Mouse (Mus musculus) liver, embryonic 14.5 days (tissue): ENCODE results near the gene Mmgt2. TPM values are rescaled to one million over a fixed set of nuclear protein-coding genes. Genes with fewer than 3 reads are reported as not detected.

ENCODE experiments used
- ATAC-seq: fragments of 200-750 bp; cut with Nextera tagmentation; 2 replicates; pipeline ENCODE4 v1.8.0; 2017; ENCODE audit warnings: moderate number of reproducible peaks, mild to moderate bottlenecking, moderate library complexity; ENCODE audit not compliant: insufficient read depth
- DNase-seq, 3 experiments: peaks; one replicate each; pipeline ENCODE4 v3.0.0-alpha.2; 2012 to 2013; ENCODE audit warnings: low read depth in 3 of 3, low spot score in 3 of 3
- H3K27ac ChIP-seq: fragments of 300-500 bp; sonication (generic); 2 replicates; pipeline ENCODE4 v1.5.1; 2014; ENCODE audit warnings: moderate library complexity, mild to moderate bottlenecking, control low read depth, inconsistent platforms
- H3K27me3 ChIP-seq: fragments of 300-500 bp; sonication (generic); 2 replicates; pipeline ENCODE4 v1.6.1; 2014; ENCODE audit warnings: mild to moderate bottlenecking, low read length, moderate library complexity; ENCODE audit not compliant: control insufficient read depth, insufficient read depth
- H3K36me3 ChIP-seq: fragments of 300-500 bp; sonication (generic); replicated peaks from 2 replicates; pipeline ENCODE4 v1.6.1; 2014; ENCODE audit warnings: low read depth; ENCODE audit not compliant: control insufficient read depth, insufficient read depth
- H3K4me1 ChIP-seq, 2 experiments: fragments of 200-500 bp in 1 of 2; fragments of 300-500 bp in 1 of 2; sonication (generic) in 1 of 2; replicated peaks; 2 replicates each; pipeline ENCODE4 v1.6.1; 2012 to 2014; ENCODE audit warnings: antibody characterized with exemption in 1 of 2, inconsistent platforms in 1 of 2, low read length in 1 of 2; ENCODE audit not compliant: control insufficient read depth in 2 of 2, insufficient read depth in 2 of 2
- H3K4me2 ChIP-seq: fragments of 300-500 bp; sonication (generic); 2 replicates; pipeline ENCODE4 v1.6.1; 2014; ENCODE audit warnings: low read depth, mild to moderate bottlenecking, control low read depth, moderate library complexity
- H3K4me3 ChIP-seq, 2 experiments: fragments of 200-500 bp in 1 of 2; fragments of 300-500 bp in 1 of 2; sonication (generic) in 1 of 2; 2 replicates each; pipeline ENCODE4 v1.5.1; 2012 to 2014; ENCODE audit warnings: low read depth in 2 of 2, low read length in 2 of 2, mild to moderate bottlenecking in 2 of 2, control low read depth in 1 of 2, inconsistent platforms in 1 of 2, moderate library complexity in 1 of 2; ENCODE audit not compliant: insufficient read depth in 1 of 2
- H3K9ac ChIP-seq: fragments of 300-500 bp; sonication (generic); replicated peaks from 2 replicates; pipeline ENCODE4 v1.6.1; 2014; ENCODE audit warnings: mild to moderate bottlenecking, control low read depth, moderate library complexity
- H3K9me3 ChIP-seq: fragments of 300-500 bp; sonication (generic); 2 replicates; pipeline ENCODE4 v1.6.1; 2016; ENCODE audit warnings: low read length, mixed read lengths; ENCODE audit not compliant: control insufficient read depth
- CTCF ChIP-seq: IDR thresholded peaks from 2 replicates; pipeline ENCODE4 v1.5.1; 2016; ENCODE audit warnings: antibody characterized with exemption, low read depth, control low read depth
- EP300 ChIP-seq: IDR thresholded peaks from 2 replicates; pipeline ENCODE4 v1.6.1; 2016; ENCODE audit warnings: antibody characterized with exemption, low read depth
- WGBS: fragments of 180-500 bp; shearing (Covaris S2); extraction: QIAGEN DNeasy Blood & Tissue Kit; methylation state at CpG from one replicate; pipeline ENCODE4 v1.1.7; 2014; ENCODE audit not compliant: insufficient replicate concordance; 5-methylcytosine and 5-hydroxymethylcytosine counted together
- polyA plus RNA-seq, 2 experiments: library from polyadenylated mRNA; depleted of rRNA in 1 of 2; stranded (reverse) in 1 of 2; unstranded in 1 of 2; fragments of >200 nt; fragmentation: Nextera tagmentation in 1 of 2; extraction: Ambion mirVana in 1 of 2; gene quantifications; 2 replicates each; pipeline versions ENCODE4 v1.2.1 to v1.2.3; 2012 to 2014

Mmgt2 gene
- polyA plus RNA-seq, 2 experiments, result 8.1 to 8.8 TPM

DNA sequence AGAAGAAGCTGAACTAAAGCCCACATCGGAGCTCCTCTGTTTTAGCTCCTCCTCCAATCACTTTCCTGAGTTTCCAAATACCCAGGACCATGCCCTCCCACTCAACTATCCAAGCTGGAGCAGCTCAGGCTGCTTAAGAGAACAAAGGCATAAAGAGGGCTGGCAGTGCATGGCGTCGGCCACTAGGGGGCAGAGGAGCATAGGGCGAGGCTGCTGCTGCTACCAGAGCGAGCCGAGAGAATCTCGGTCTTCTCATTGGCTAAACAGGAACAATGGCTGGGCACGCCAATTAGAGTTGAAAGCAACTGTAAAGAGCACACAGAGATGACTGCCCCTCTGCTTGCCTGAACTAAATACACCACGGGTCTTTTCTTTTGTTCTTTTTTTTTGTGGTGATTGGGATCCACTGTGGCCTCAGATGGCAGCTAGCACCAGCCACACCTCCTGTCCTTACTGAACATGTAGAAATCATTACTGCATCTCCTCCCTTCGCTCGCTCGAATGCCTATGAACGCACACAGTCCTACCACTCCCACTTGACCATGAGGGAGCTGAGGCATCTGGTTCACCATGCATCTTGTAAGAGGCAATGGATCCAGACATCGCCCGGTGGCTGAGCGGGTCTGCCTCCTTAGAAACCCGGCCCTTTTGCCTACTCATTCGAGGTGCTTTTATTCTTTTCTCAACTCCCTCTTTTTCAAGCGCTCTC, 34.7 kb upstream of the Mmgt2 start:
- Histone ChIP-seq H3K27me3 (no peaks in the 10 kb centered on the region), H3K27ac (no peak overlapping the region), H3K9me3 (no peaks in the 10 kb centered on the region), H3K4me3 (no peak overlapping the region), H3K36me3 (no peaks in the 10 kb centered on the region), H3K9ac (no peak overlapping the region), H3K4me1 (peaks cover 0 to 3% of the 10 kb centered on the region in 2 experiments; a peak in 2 of 4 replicates), H3K4me2 (no peak overlapping the region)
- WGBS, result 34% methylated on average over 19 of the region's 19 CpGs
- TF ChIP-seq CTCF, result peak; percentile 100
- TF ChIP-seq EP300, result no peak
- peak; percentile 58 for ATAC-seq
- peak; percentile 50 to 67 (median 66) for DNase-seq

DNA sequence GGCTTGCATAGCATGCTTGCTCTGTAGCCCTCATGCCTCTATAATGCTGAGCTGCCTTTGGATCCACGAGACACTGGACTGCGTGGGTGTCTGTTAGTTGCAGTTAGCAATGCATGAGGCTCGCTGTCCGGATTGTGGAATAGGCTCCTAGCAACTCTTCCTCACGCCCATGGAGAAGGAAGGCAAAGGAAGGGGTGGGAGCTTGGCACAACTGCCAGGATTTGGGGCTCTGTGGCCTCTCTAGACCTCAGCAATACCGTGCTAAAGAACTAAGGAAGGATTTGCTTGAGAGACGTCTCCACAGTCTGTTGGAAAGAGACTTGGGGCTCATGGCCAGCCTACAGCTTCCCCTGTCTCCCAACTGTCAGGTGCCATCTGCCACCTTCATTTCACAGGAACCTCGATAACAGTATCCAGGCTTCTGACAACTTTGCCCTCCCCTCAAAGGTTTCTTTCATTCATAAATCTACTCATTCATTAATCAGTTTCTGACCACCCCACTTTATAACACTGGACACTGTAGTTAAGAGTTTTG, 33.5 kb upstream of the Mmgt2 start:
- Histone ChIP-seq H3K9me3 (no peaks in the 10 kb centered on the region), H3K27me3 (no peaks in the 10 kb centered on the region), H3K4me3 (no peak overlapping the region), H3K27ac (no peak overlapping the region), H3K4me1 (peaks cover 0 to 3% of the 10 kb centered on the region in 2 experiments; a peak in 2 of 4 replicates), H3K9ac (no peak overlapping the region), H3K36me3 (no peaks in the 10 kb centered on the region), H3K4me2 (no peak overlapping the region)
- ATAC-seq (no peak), DNase-seq (no peak)
- TF ChIP-seq EP300 (no peak), CTCF (no peak)
- WGBS, result 66% methylated on average over 8 of the region's 8 CpGs

DNA sequence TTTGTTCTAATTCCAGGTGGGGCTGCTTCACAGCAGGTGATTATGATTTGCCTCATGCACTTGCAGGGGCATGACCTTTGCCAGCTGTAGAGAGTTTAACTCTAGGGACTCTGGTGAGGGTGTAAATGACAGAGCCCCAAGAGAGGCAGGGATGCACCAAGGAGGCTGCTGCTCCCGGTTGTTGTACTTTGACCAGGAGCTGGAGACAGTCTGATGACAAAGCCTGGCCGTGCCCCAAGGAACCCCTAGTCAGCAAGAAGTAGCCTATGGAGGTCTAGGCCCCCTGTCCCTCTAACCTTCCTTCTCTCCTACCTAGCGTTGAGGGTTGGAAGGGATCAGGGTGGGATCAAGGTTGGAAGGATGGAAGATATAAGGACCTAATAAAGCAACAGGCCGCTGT, 33.0 kb upstream of the Mmgt2 start:
- Histone ChIP-seq H3K4me1 (peaks cover 0 to 3% of the 10 kb centered on the region in 2 experiments; a peak in 2 of 4 replicates), H3K27me3 (no peaks in the 10 kb centered on the region), H3K36me3 (no peaks in the 10 kb centered on the region), H3K4me2 (no peak overlapping the region), H3K27ac (no peak overlapping the region), H3K9me3 (no peaks in the 10 kb centered on the region), H3K9ac (no peak overlapping the region), H3K4me3 (no peak overlapping the region)
- 85% methylated on average over 4 of the region's 4 CpGs for WGBS
- TF ChIP-seq CTCF, result no peak
- TF ChIP-seq EP300, result no peak
- ATAC-seq, result no peak
- no peak for DNase-seq

DNA sequence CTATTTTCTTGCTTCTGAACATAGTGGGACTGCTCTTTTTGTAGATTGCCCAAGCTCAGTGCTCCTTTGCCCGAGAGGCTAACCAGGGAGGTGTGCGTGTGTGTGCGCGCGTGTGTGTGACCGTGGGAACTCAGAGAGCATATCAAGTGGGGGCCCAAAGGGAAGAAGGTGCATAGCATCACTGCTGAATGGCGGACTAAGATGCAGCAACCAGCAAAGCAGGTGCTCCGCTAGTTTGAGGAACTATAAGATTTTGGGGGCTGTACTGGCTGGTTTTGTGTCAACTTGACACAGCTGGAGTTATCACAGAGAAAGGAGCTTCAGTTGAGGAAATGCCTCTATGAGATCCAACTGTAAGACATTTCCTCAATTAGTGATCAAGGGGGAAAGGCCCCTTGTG, 27.4 kb upstream of the Mmgt2 start:
- Histone ChIP-seq H3K27me3 (no peaks in the 10 kb centered on the region), H3K4me3 (no peak overlapping the region), H3K4me2 (no peak overlapping the region), H3K36me3 (no peaks in the 10 kb centered on the region), H3K4me1 (peaks cover 10 to 16% of the 10 kb centered on the region in 2 experiments; a peak in 3 of 4 replicates), H3K27ac (no peak overlapping the region), H3K9ac (no peak overlapping the region), H3K9me3 (no peaks in the 10 kb centered on the region)
- WGBS, result 68% methylated on average over 8 of the region's 8 CpGs
- ATAC-seq, result no peak
- DNase-seq, result no peak
- TF ChIP-seq EP300, result no peak
- no peak for TF ChIP-seq CTCF

DNA sequence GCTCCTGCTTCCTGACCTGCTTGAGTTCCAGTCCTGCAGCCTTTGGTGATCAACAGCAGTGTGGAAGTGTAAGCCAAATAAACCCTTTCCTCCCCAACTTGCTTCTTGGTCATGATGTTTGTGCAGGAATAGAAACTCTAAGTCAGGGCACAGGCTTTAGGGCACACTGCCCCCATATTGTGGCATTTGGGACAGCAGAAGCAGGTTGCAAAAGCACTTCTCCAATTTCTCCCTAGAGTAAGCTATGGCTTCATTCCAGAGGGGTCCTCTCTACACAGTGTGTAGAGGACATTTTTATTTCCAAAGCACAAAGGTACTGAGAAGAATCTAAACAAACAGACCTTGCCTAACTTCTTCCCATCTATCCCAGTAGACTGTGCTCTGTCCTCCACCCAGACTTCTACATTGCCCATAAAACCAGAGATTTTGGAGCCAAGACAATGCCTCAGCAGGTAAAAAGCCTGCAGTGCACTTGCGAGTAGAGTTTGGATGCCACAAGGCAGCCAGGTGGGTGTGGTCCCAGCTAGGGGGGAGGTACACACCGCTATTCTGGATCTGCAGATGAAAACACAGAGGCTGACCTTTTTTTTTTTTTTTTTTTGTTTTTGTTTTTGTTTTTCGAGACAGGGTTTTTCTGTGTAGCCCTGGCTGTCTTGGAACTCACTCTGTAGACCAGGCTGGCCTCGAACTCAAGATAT, 26.7 kb upstream of the Mmgt2 start:
- 51% methylated on average over 4 of the region's 4 CpGs for WGBS
- Histone ChIP-seq H3K27ac (no peak overlapping the region), H3K4me3 (no peak overlapping the region), H3K36me3 (no peaks in the 10 kb centered on the region), H3K9me3 (no peaks in the 10 kb centered on the region), H3K4me1 (peaks cover 10 to 16% of the 10 kb centered on the region in 2 experiments; a peak in 3 of 4 replicates), H3K27me3 (no peaks in the 10 kb centered on the region), H3K4me2 (no peak overlapping the region), H3K9ac (no peak overlapping the region)
- no peak for ATAC-seq
- no peak for DNase-seq
- no peak for TF ChIP-seq CTCF
- no peak for TF ChIP-seq EP300
